ENCODE assay signal across 7 mouse cellular contexts in the genomic region with DNA sequence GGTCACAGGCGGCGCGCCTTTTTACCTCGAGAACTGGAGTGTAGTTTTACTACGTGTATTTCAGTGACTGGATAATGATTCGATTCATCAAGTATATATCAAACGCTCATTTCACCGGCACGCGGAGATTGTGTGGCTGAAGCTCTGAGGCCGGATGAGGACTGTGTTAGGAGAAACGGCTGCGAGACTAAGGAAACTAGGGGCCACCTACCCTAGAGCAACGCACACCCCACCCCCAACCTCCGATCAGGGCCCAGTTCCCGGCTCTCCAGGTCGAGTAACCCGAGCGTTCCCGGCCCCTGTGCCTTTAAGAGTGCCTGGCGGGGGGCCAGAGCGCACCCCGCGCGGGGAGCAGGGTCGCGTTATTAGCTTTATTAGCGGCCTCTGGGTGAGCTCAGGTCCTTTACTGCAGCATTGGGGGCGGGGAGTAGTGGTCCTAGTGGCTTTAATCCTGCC. TPM values are rescaled to one million over a fixed set of nuclear protein-coding genes. Genes with fewer than 3 reads are reported as not detected.
DNase-seq lines count a peak whose midpoint lies in the region; ATAC-seq and TF ChIP-seq lines count a peak whose summit lies in the region.

No protein-coding gene starts in this region.

- TF ChIP-seq CTCF in forebrain, postnatal 0 days (IDR thresholded peaks at IDR 0.05; ENCODE audit: low read depth): no peak

- peak overlapping the region; percentile 48; the same call in 1 of the 2 replicates for H3K9ac ChIP-seq in forebrain, postnatal 0 days
- H3K9ac ChIP-seq in hindbrain, embryonic 12.5 days: peak overlapping the region; percentile 83
- peak overlapping the region; percentile 65 for H3K9ac ChIP-seq in neural tube, embryonic 14.5 days (replicated peaks; ENCODE audit: low read depth, low read length)

- H3K27ac ChIP-seq in forebrain, postnatal 0 days (ENCODE audit: low read depth, low read length): 0 out of 2 replicates have a peak overlapping the region, but pooled peaks have one; percentile 35
- H3K27ac ChIP-seq in hindbrain, embryonic 12.5 days: peak overlapping the region; percentile 89
- H3K27ac ChIP-seq in neural tube, embryonic 14.5 days (ENCODE audit: low read depth, low read length): 0 out of 2 replicates have a peak overlapping the region, but pooled peaks have one; percentile 66

- H3K4me2 ChIP-seq in forebrain, postnatal 0 days (ENCODE audit: low read depth): peak overlapping the region; percentile 94
- peak overlapping the region; percentile 87 for H3K4me2 ChIP-seq in hindbrain, embryonic 12.5 days (replicated peaks)
- peak overlapping the region; percentile 95 for H3K4me2 ChIP-seq in neural tube, embryonic 14.5 days (ENCODE audit: low read depth, low read length)

- no peaks in the 10 kb centered on the region for H3K9me3 ChIP-seq in forebrain, postnatal 0 days (ENCODE audit: low read length)
- H3K9me3 ChIP-seq in hindbrain, embryonic 12.5 days (replicated peaks): no peaks in the 10 kb centered on the region
- no peaks in the 10 kb centered on the region for H3K9me3 ChIP-seq in neural tube, embryonic 14.5 days (ENCODE audit: control insufficient read depth, low read length)

- H3K27me3 ChIP-seq in forebrain, postnatal 0 days (ENCODE audit: insufficient read depth, low read length): peaks cover 40% of the 10 kb centered on the region
- H3K27me3 ChIP-seq in hindbrain, embryonic 12.5 days: peaks cover 33% of the 10 kb centered on the region
- peaks cover 17% of the 10 kb centered on the region for H3K27me3 ChIP-seq in neural tube, embryonic 14.5 days (ENCODE audit: control insufficient read depth, insufficient read depth, low read length)

- ATAC-seq in forebrain, postnatal 0 days: no peak
- ATAC-seq in hindbrain, embryonic 12.5 days (ENCODE audit: low FRiP score): no peak; the same call in 1 of the 2 replicates
- ATAC-seq in neural tube, embryonic 14.5 days (ENCODE audit: low read depth): no peak
- no peak for ATAC-seq in erythroid progenitor cell, adult 5-6 weeks (replicated peaks; ENCODE audit: low FRiP score, poor library complexity, severe bottlenecking)

- DNase-seq in MN1 (ENCODE audit: low spot score) (peak; percentile 52), liver (peak; percentile 9)
- peak; percentile 86 for DNase-seq in adrenal gland, adult 2 months
- no peak for DNase-seq in forebrain, postnatal 0 days

- peak overlapping the region; percentile 47 for H3K4me3 ChIP-seq in forebrain, postnatal 0 days (ENCODE audit: low read depth, low read length)
- H3K4me3 ChIP-seq in hindbrain, embryonic 12.5 days: peak overlapping the region; percentile 65
- peak overlapping the region; percentile 59 for H3K4me3 ChIP-seq in neural tube, embryonic 14.5 days (ENCODE audit: low read depth, low read length)

- WGBS in forebrain, postnatal 0 days: under 1% methylated on average over 29 of the region's 29 CpGs
- under 1% methylated on average over 29 of the region's 29 CpGs for WGBS in hindbrain, embryonic 12.5 days
- under 1% methylated on average over 29 of the region's 29 CpGs for WGBS in neural tube, embryonic 14.5 days

- no peaks in the 10 kb centered on the region for H3K36me3 ChIP-seq in forebrain, postnatal 0 days (ENCODE audit: insufficient read depth)
- H3K36me3 ChIP-seq in hindbrain, embryonic 12.5 days: no peaks in the 10 kb centered on the region
- H3K36me3 ChIP-seq in neural tube, embryonic 14.5 days (ENCODE audit: control insufficient read depth, insufficient read depth, low read length): no peaks in the 10 kb centered on the region

- peaks cover 7% of the 10 kb centered on the region for H3K4me1 ChIP-seq in forebrain, postnatal 0 days (ENCODE audit: insufficient read depth)
- peaks cover 49% of the 10 kb centered on the region for H3K4me1 ChIP-seq in hindbrain, embryonic 12.5 days
- H3K4me1 ChIP-seq in neural tube, embryonic 14.5 days (ENCODE audit: control insufficient read depth, insufficient read depth, low read length): peaks cover 28% of the 10 kb centered on the region

RNA-seq across cellular contexts. Expression of a gene that starts 1.9 kb away (rescaled TPM):
- total RNA-seq in adrenal gland, adult 2 months (2021): 10 to 100 TPM; 35.0 to 51.3 TPM
- polyA plus RNA-seq in adrenal gland, adult 2 months (2012; rRNA removed): 79.8 and 92.9 TPM in 2 replicates
- total RNA-seq in forebrain, postnatal 0 days (2014; rRNA removed): 6.8 and 11.4 TPM in 2 replicates
- 7.3 and 14.3 TPM in 2 replicates for polyA plus RNA-seq in forebrain, postnatal 0 days (2015; fragmentation: Nextera tagmentation; extraction: Ambion mirVana)
- 55.4 and 72.7 TPM in 2 replicates for polyA plus RNA-seq in hindbrain, embryonic 12.5 days (2016; fragmentation: Nextera tagmentation; extraction: Ambion mirVana)
- 14.2 and 16.6 TPM in 2 replicates for polyA plus RNA-seq in neural tube, embryonic 14.5 days (2014; fragmentation: Nextera tagmentation; extraction: Ambion mirVana)
- total RNA-seq in erythroid progenitor cell, adult 5-6 weeks (2015; ENCODE audit: low replicate concordance): not detected in 2 replicates
- not detected in 2 replicates for total RNA-seq in erythroid progenitor cell, adult 5-6 weeks (2017; ENCODE audit: low replicate concordance)

Comparison
In these comparisons a context has a peak if more than half of its experiments do, and no peak if none do; other contexts are left out.
1. H3K27ac ChIP-seq: peak in every context shown above with its lines; median percentile 89 in hindbrain, embryonic 12.5 days; 66 in neural tube, embryonic 14.5 days; 35 in forebrain, postnatal 0 days.